Mouse (Mus musculus) MEL (cell line): ENCODE data around the gene Hectd4. TPM values are rescaled to one million over a fixed set of nuclear protein-coding genes. Genes with fewer than 3 reads are reported as not detected.

ENCODE experiments used
- DNase-seq: peaks from one replicate; pipeline ENCODE4 v3.0.0; 2011; ENCODE audit warnings: low read depth, low spot score
- H3K27ac ChIP-seq: 2 replicates; pipeline ENCODE4 v1.5.1; 2012; ENCODE audit warnings: low read depth, mild to moderate bottlenecking, control low read depth, low read length, moderate library complexity; ENCODE audit not compliant: control insufficient read depth
- H3K27me3 ChIP-seq, 2 experiments: fragments of 150-350 bp in 1 of 2; sonication (generic) in 1 of 2; 2 replicates each; pipeline ENCODE4 v1.6.1; 2012; ENCODE audit warnings: low read length in 2 of 2, mild to moderate bottlenecking in 2 of 2, improper control_type of control experiment in 1 of 2, moderate library complexity in 1 of 2; ENCODE audit not compliant: insufficient read depth in 2 of 2, control insufficient read depth in 1 of 2
- H3K36me3 ChIP-seq, 2 experiments: 2 replicates each; pipeline ENCODE4 v1.6.1; 2012 to 2014; ENCODE audit warnings: low read length in 2 of 2, improper control_type of control experiment in 1 of 2, inconsistent platforms in 1 of 2, mild to moderate bottlenecking in 1 of 2; ENCODE audit not compliant: insufficient read depth in 2 of 2, control insufficient read depth in 1 of 2
- H3K4me1 ChIP-seq, 2 experiments: fragments of 150-350 bp in 1 of 2; sonication (generic) in 1 of 2; 2 replicates each; pipeline ENCODE4 v1.6.1; 2012; ENCODE audit warnings: low read length in 2 of 2, improper control_type of control experiment in 1 of 2, mild to moderate bottlenecking in 1 of 2; ENCODE audit not compliant: insufficient read depth in 2 of 2, control insufficient read depth in 1 of 2
- H3K4me3 ChIP-seq, 2 experiments: fragments of 150-350 bp in 1 of 2; sonication (generic) in 1 of 2; 2 replicates each; pipeline ENCODE4 v1.5.1; 2012; ENCODE audit warnings: low read depth in 2 of 2, low read length in 2 of 2, mild to moderate bottlenecking in 2 of 2, moderate library complexity in 2 of 2, control low read depth in 1 of 2, improper control_type of control experiment in 1 of 2; ENCODE audit not compliant: control insufficient read depth in 1 of 2, insufficient read depth in 1 of 2
- H3K79me2 ChIP-seq: 2 replicates; pipeline ENCODE4 v1.6.1; 2012; ENCODE audit warnings: mild to moderate bottlenecking, low read length, moderate library complexity; ENCODE audit not compliant: control insufficient read depth, poor library complexity, insufficient read depth
- H3K9ac ChIP-seq: 2 replicates; pipeline ENCODE4 v1.6.1; 2012; ENCODE audit warnings: low read depth, mild to moderate bottlenecking, control low read depth, low read length, moderate library complexity; ENCODE audit not compliant: control insufficient read depth, poor library complexity, severe bottlenecking
- H3K9me3 ChIP-seq: fragments of 150-350 bp; sonication (generic); replicated peaks from 2 replicates; pipeline ENCODE4 v1.6.1; 2012; ENCODE audit warnings: mild to moderate bottlenecking, low read length, improper control_type of control experiment, moderate library complexity; ENCODE audit not compliant: insufficient read depth
- BHLHE40 ChIP-seq: IDR thresholded peaks from 2 replicates; pipeline ENCODE4 v1.6.1; 2012; ENCODE audit warnings: low read depth, mild to moderate bottlenecking, inconsistent platforms, low read length, improper control_type of control experiment, borderline replicate concordance
- CHD1 ChIP-seq: IDR thresholded peaks from 2 replicates; pipeline ENCODE4 v1.6.1; 2012; ENCODE audit warnings: low read depth, mild to moderate bottlenecking, inconsistent platforms, low read length, improper control_type of control experiment
- CHD2 ChIP-seq: IDR thresholded peaks from 2 replicates; pipeline ENCODE4 v1.6.1; 2011; ENCODE audit warnings: low read length, improper control_type of control experiment
- E2F4 ChIP-seq: IDR thresholded peaks from 2 replicates; pipeline ENCODE4 v1.6.1; 2011; ENCODE audit warnings: low read depth, low read length, improper control_type of control experiment, borderline replicate concordance
- EP300 ChIP-seq, 2 experiments: IDR thresholded peaks; 2 replicates each; pipeline ENCODE4 v1.6.1; 2011; ENCODE audit warnings: improper control_type of control experiment in 2 of 2, low read length in 2 of 2, low read depth in 1 of 2, mild to moderate bottlenecking in 1 of 2
- ETS1 ChIP-seq: IDR thresholded peaks from 2 replicates; pipeline ENCODE4 v1.6.1; 2012; ENCODE audit warnings: low read depth, mild to moderate bottlenecking, inconsistent platforms, low read length, improper control_type of control experiment, moderate library complexity
- GABPA ChIP-seq: IDR thresholded peaks from 2 replicates; pipeline ENCODE4 v1.6.1; 2012; ENCODE audit warnings: low read depth, mild to moderate bottlenecking, inconsistent platforms, low read length, improper control_type of control experiment, moderate library complexity
- HCFC1 ChIP-seq: IDR thresholded peaks from 2 replicates; pipeline ENCODE4 v1.6.1; 2012; ENCODE audit warnings: low read depth, mild to moderate bottlenecking, inconsistent platforms, low read length, improper control_type of control experiment, moderate library complexity
- MAFK ChIP-seq: IDR thresholded peaks from 2 replicates; pipeline ENCODE4 v1.6.1; 2011; ENCODE audit warnings: low read depth, mild to moderate bottlenecking, low read length, improper control_type of control experiment, borderline replicate concordance
- MAX ChIP-seq: IDR thresholded peaks from 2 replicates; pipeline ENCODE4 v1.6.1; 2011; ENCODE audit warnings: low read length, improper control_type of control experiment
- MAZ ChIP-seq: IDR thresholded peaks from 2 replicates; pipeline ENCODE4 v1.6.1; 2012; ENCODE audit warnings: low read depth, mild to moderate bottlenecking, inconsistent platforms, low read length, improper control_type of control experiment
- MEF2A ChIP-seq: IDR thresholded peaks from 2 replicates; pipeline ENCODE4 v1.6.1; 2014; ENCODE audit warnings: low read depth, mild to moderate bottlenecking, inconsistent platforms, low read length, improper control_type of control experiment; ENCODE audit not compliant: poor library complexity, insufficient replicate concordance, severe bottlenecking; ENCODE audit errors: extremely low read depth
- MXI1 ChIP-seq: IDR thresholded peaks from 2 replicates; pipeline ENCODE4 v1.6.1; 2011; ENCODE audit warnings: mild to moderate bottlenecking, low read depth, low read length, improper control_type of control experiment
- MYB ChIP-seq: IDR thresholded peaks from 2 replicates; pipeline ENCODE4 v1.6.1; 2011; ENCODE audit warnings: mild to moderate bottlenecking, low read depth, low read length, improper control_type of control experiment
- MYC ChIP-seq: IDR thresholded peaks from 2 replicates; pipeline ENCODE4 v1.6.1; 2011; ENCODE audit warnings: low read depth, mild to moderate bottlenecking, low read length, improper control_type of control experiment, moderate library complexity
- POLR2AphosphoS5 ChIP-seq: IDR thresholded peaks from 2 replicates; pipeline ENCODE4 v1.6.1; 2012; ENCODE audit warnings: low read depth, borderline replicate concordance, mild to moderate bottlenecking, inconsistent platforms, low read length, moderate library complexity, mixed read lengths
- RCOR1 ChIP-seq: IDR thresholded peaks from 2 replicates; pipeline ENCODE4 v1.6.1; 2012; ENCODE audit warnings: low read depth, mild to moderate bottlenecking, inconsistent platforms, low read length, improper control_type of control experiment
- TBP ChIP-seq: IDR thresholded peaks from 2 replicates; pipeline ENCODE4 v1.8.0; 2011; ENCODE audit warnings: low read depth, low read length, improper control_type of control experiment
- TCF12 ChIP-seq: IDR thresholded peaks from 2 replicates; pipeline ENCODE4 v1.6.1; 2014; ENCODE audit warnings: low read depth, mild to moderate bottlenecking, inconsistent platforms, low read length, improper control_type of control experiment, moderate library complexity
- USF2 ChIP-seq, 2 experiments: IDR thresholded peaks; 2 replicates each; pipeline ENCODE4 v1.6.1; 2011 to 2012; ENCODE audit warnings: improper control_type of control experiment in 2 of 2, low read length in 2 of 2, borderline replicate concordance in 1 of 2, inconsistent platforms in 1 of 2, low read depth in 1 of 2, mild to moderate bottlenecking in 1 of 2; ENCODE audit not compliant: insufficient read depth in 1 of 2
- ZC3H11A ChIP-seq: IDR thresholded peaks from 2 replicates; pipeline ENCODE4 v1.6.1; 2012; ENCODE audit warnings: low read depth, mild to moderate bottlenecking, inconsistent platforms, low read length, improper control_type of control experiment
- ZMIZ1 ChIP-seq: IDR thresholded peaks from 2 replicates; pipeline ENCODE4 v1.6.1; 2012; ENCODE audit warnings: low read depth, mild to moderate bottlenecking, inconsistent platforms, low read length, improper control_type of control experiment, moderate library complexity
- ZNF384 ChIP-seq: IDR thresholded peaks from 2 replicates; pipeline ENCODE4 v1.6.1; 2012; ENCODE audit warnings: low read depth, mild to moderate bottlenecking, inconsistent platforms, low read length, improper control_type of control experiment
- polyA plus RNA-seq, 2 experiments: library from polyadenylated mRNA; stranded (reverse) in 1 of 2; unstranded in 1 of 2; fragments of >175 nt in 1 of 2; fragments of >200 nt in 1 of 2; gene quantifications; 2 replicates each; pipeline versions ENCODE4 v1.2.1 to v1.2.4; 2012; ENCODE audit warnings: low replicate concordance in 2 of 2, low read depth in 1 of 2; ENCODE audit not compliant: insufficient read length in 2 of 2, insufficient read depth in 1 of 2, missing spikeins in 1 of 2
- total RNA-seq: library from RNA; depleted of rRNA; stranded (reverse); fragments of 300-350 nt; gene quantifications from 2 replicates; pipeline ENCODE4 v1.2.3, GENCODE M21; 2012

Hectd4 gene
- total and polyA plus RNA-seq, 3 experiments = 7.0 to 10.8 TPM; not detected in 1

GRCm38 (mm10) chr5:121392667-121393380, 172.8 kb downstream of the Hectd4 start (continued):
- TF ChIP-seq TCF12 (no peak), E2F4 (no peak), ZMIZ1 (no peak)

GRCm38 (mm10) chr5:121393402-121393801, 173.4 kb downstream of the Hectd4 start:
- Histone ChIP-seq H3K36me3 (peaks cover 0 to 10% of the 10 kb centered on the region in 2 experiments; a peak in 2 of 4 replicates), H3K4me3 (no peak overlapping the region), H3K27me3 (no peaks in the 10 kb centered on the region), H3K9ac (no peak overlapping the region)
- DNase-seq = no peak
- TF ChIP-seq ETS1 = no peak
- TF ChIP-seq CHD1 = no peak
- no peak for TF ChIP-seq MYC
- no peak for TF ChIP-seq CHD2
- TF ChIP-seq MEF2A = no peak
- no peak for TF ChIP-seq ZC3H11A
- no peak for TF ChIP-seq RCOR1
- TF ChIP-seq TBP = no peak
- TF ChIP-seq, all 39 proteins: peak for 0
- Histone ChIP-seq H3K9me3 (no peaks in the 10 kb centered on the region), H3K4me1 (peaks cover 0 to 12% of the 10 kb centered on the region in 2 experiments; a peak in 2 of 4 replicates), H3K79me2 (peaks cover 10% of the 10 kb centered on the region), H3K27ac (no peak overlapping the region)

DNA sequence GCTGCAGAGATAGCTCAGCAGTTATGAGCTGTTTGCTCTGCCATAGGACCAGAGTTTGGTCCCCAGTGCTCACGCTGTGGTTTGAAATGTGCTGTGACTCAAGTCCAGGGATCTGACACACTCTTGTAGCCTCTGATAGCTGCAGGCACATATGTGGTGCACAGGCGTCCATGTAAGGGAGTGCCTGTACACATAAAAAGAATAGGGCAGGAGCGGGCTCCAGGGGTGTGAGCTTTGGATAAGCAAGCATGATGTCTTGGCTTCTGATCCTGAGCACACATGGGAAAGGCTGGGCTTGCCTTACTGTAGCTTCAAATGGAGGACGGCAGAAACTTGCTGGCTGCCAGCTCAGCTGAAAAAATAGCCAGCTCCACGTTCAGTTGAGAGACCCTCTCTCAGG, 175.6 kb downstream of the Hectd4 start:
- Histone ChIP-seq H3K9ac (no peak overlapping the region), H3K36me3 (peaks cover 8 to 24% of the 10 kb centered on the region in 2 experiments), H3K4me3 (no peak overlapping the region), H3K27ac (no peak overlapping the region), H3K27me3 (no peaks in the 10 kb centered on the region), H3K4me1 (peaks cover 3 to 27% of the 10 kb centered on the region in 2 experiments), H3K79me2 (peaks cover 30% of the 10 kb centered on the region), H3K9me3 (no peaks in the 10 kb centered on the region)
- no peak for DNase-seq
- no peak for TF ChIP-seq EP300 (IDR thresholded peaks at IDR 0.05; ENCODE audit: low read depth in 1 of 2, low read length in 2 of 2)
- TF ChIP-seq MAFK = no peak
- TF ChIP-seq ETS1 = no peak
- no peak for TF ChIP-seq ZMIZ1
- no peak for TF ChIP-seq BHLHE40
- TF ChIP-seq MXI1 = no peak
- TF ChIP-seq MAZ = no peak
- TF ChIP-seq GABPA = no peak
- TF ChIP-seq HCFC1 = no peak
- no peak for TF ChIP-seq MYB
- no peak for TF ChIP-seq USF2 (IDR thresholded peaks at IDR 0.05; ENCODE audit: borderline replicate concordance in 1 of 2, insufficient read depth in 1 of 2, low read depth in 1 of 2, low read length in 2 of 2)
- no peak for TF ChIP-seq MAX
- TF ChIP-seq POLR2AphosphoS5 = no peak
- no peak for TF ChIP-seq MEF2A
- no peak for TF ChIP-seq ZNF384
